Mouse (Mus musculus): ENCODE results near the gene Hoxa1.

Gene Hoxa1

GRCm38 (mm10) chr6:52157466-52158275 is 446 bp downstream of the Hoxa1 start:
- no peak for DNase-seq (ENCODE audit: low spot score in 2 of 2)

GRCm38 (mm10) chr6:52156551-52157200 is 1.4 kb downstream of the Hoxa1 start:
- no peak for DNase-seq (ENCODE audit: low spot score in 2 of 2)

GRCm38 (mm10) chr6:52155471-52155870 is 2.6 kb downstream of the Hoxa1 start:
- no peak for DNase-seq (ENCODE audit: low spot score in 2 of 2)

- no peak for DNase-seq (ENCODE audit: low spot score in 2 of 2)
Observed at GRCm38 (mm10) chr6:52154044-52154443, 4.1 kb downstream of the Hoxa1 start.

- DNase-seq (ENCODE audit: low spot score in 2 of 2): no peak
Observed at GRCm38 (mm10) chr6:52153270-52153669, 4.8 kb downstream of the Hoxa1 start.

GRCm38 (mm10) chr6:52152226-52153193 is 5.6 kb downstream of the Hoxa1 start:
- no peak for DNase-seq (ENCODE audit: low spot score in 2 of 2)

- DNase-seq (ENCODE audit: low spot score in 2 of 2): no peak
Observed at GRCm38 (mm10) chr6:52151571-52151970, 6.5 kb downstream of the Hoxa1 start.

- no peak for DNase-seq (ENCODE audit: low spot score in 2 of 2)
Observed at GRCm38 (mm10) chr6:52150401-52150966, 7.6 kb downstream of the Hoxa1 start.

GRCm38 (mm10) chr6:52139115-52139514 is 19.0 kb downstream of the Hoxa1 start:
- DNase-seq (ENCODE audit: low spot score in 2 of 2): no peak

GRCm38 (mm10) chr6:52138576-52138975 is 19.5 kb downstream of the Hoxa1 start:
- no peak for DNase-seq (ENCODE audit: low spot score in 2 of 2)

- no peak for DNase-seq (ENCODE audit: low spot score in 2 of 2)
Observed at GRCm38 (mm10) chr6:52137841-52138535, 20.1 kb downstream of the Hoxa1 start.

GRCm38 (mm10) chr6:52123673-52124072 is 34.4 kb downstream of the Hoxa1 start:
- DNase-seq (ENCODE audit: low spot score in 2 of 2): no peak

- no peak for DNase-seq (ENCODE audit: low spot score in 2 of 2)
Observed at GRCm38 (mm10) chr6:52121173-52121572, 36.9 kb downstream of the Hoxa1 start.

- peak; percentile 1 to 5 for DNase-seq (ENCODE audit: low spot score in 2 of 2)
Observed at GRCm38 (mm10) chr6:52118903-52119635, 39.0 kb downstream of the Hoxa1 start.

- no peak for DNase-seq (ENCODE audit: low spot score in 2 of 2)
Observed at GRCm38 (mm10) chr6:52115899-52116298, 42.2 kb downstream of the Hoxa1 start.

- no peak for DNase-seq (ENCODE audit: low spot score in 2 of 2)
Observed at GRCm38 (mm10) chr6:52111846-52112245, 46.3 kb downstream of the Hoxa1 start.

GRCm38 (mm10) chr6:52107400-52107799 is 50.7 kb downstream of the Hoxa1 start:
- DNase-seq (ENCODE audit: low spot score in 2 of 2): no peak

- DNase-seq (ENCODE audit: low spot score in 2 of 2): no peak
Observed at GRCm38 (mm10) chr6:52106716-52107115, 51.4 kb downstream of the Hoxa1 start.

- no peak for DNase-seq (ENCODE audit: low spot score in 2 of 2)
Observed at GRCm38 (mm10) chr6:52106178-52106577, 51.9 kb downstream of the Hoxa1 start.

Measured in right cerebral cortex, adult 2 months (tissue).